Mouse (Mus musculus) neural tube, embryonic 14.5 days (tissue): ENCODE measurements around the gene Slc35c2. TPM values are rescaled to one million over a fixed set of nuclear protein-coding genes. Genes with fewer than 3 reads are reported as not detected.

Source experiments
- ATAC-seq: fragments of 200-750 bp; cut with Nextera tagmentation; 2 replicates; pipeline ENCODE4 v1.8.0; 2017; ENCODE audit warnings: low read depth, mild to moderate bottlenecking, moderate TSS enrichment, moderate library complexity
- H3K27ac ChIP-seq: fragments of 300-500 bp; sonication (generic); 2 replicates; pipeline ENCODE4 v1.5.1; 2014; ENCODE audit warnings: low read depth, mild to moderate bottlenecking, control low read depth, low read length, moderate library complexity, mixed read lengths
- H3K27me3 ChIP-seq: fragments of 300-500 bp; sonication (generic); 2 replicates; pipeline ENCODE4 v1.6.1; 2014; ENCODE audit warnings: low read length; ENCODE audit not compliant: control insufficient read depth, insufficient read depth
- H3K36me3 ChIP-seq: fragments of 300-500 bp; sonication (generic); 2 replicates; pipeline ENCODE4 v1.6.1; 2014; ENCODE audit warnings: low read length, mixed read lengths; ENCODE audit not compliant: control insufficient read depth, insufficient read depth
- H3K4me1 ChIP-seq: fragments of 300-500 bp; sonication (generic); 2 replicates; pipeline ENCODE4 v1.6.1; 2014; ENCODE audit warnings: low read length; ENCODE audit not compliant: control insufficient read depth, insufficient read depth
- H3K4me2 ChIP-seq: fragments of 300-500 bp; sonication (generic); 2 replicates; pipeline ENCODE4 v1.6.1; 2014; ENCODE audit warnings: mild to moderate bottlenecking, low read depth, low read length, control low read depth
- H3K4me3 ChIP-seq: fragments of 300-500 bp; sonication (generic); 2 replicates; pipeline ENCODE4 v1.5.1; 2014; ENCODE audit warnings: low read depth, low read length, control low read depth, mixed read lengths
- H3K9ac ChIP-seq: fragments of 300-500 bp; sonication (generic); replicated peaks from 2 replicates; pipeline ENCODE4 v1.6.1; 2014; ENCODE audit warnings: low read depth, mild to moderate bottlenecking, control low read depth, low read length, mixed read lengths
- H3K9me3 ChIP-seq: fragments of 300-500 bp; sonication (generic); 2 replicates; pipeline ENCODE4 v1.6.1; 2016; ENCODE audit warnings: low read length; ENCODE audit not compliant: control insufficient read depth
- WGBS: fragments of 180-500 bp; shearing (Covaris S2); extraction: QIAGEN DNeasy Blood & Tissue Kit; methylation state at CpG from one replicate; pipeline ENCODE4 v1.1.7; 2014; 5-methylcytosine and 5-hydroxymethylcytosine counted together
- polyA plus RNA-seq: library from polyadenylated mRNA; unstranded; fragments of >200 nt; fragmentation: Nextera tagmentation; extraction: Ambion mirVana; gene quantifications from 2 replicates; pipeline ENCODE4 v1.2.1, GENCODE M21; 2014

The Slc35c2 gene
- polyA plus RNA-seq, 1 experiment from 2014 or later, result 59.0 TPM

- Histone ChIP-seq H3K27ac (no peak overlapping the region), H3K4me1 (peaks cover 18% of the 10 kb centered on the region), H3K4me2 (no peak overlapping the region), H3K9ac (no peak overlapping the region), H3K4me3 (no peak overlapping the region), H3K27me3 (no peaks in the 10 kb centered on the region), H3K9me3 (no peaks in the 10 kb centered on the region), H3K36me3 (peaks cover 15% of the 10 kb centered on the region; the same call in 1 of the 2 replicates)
- no peak for ATAC-seq
- WGBS, result 86% methylated on average over 8 of the region's 8 CpGs
These were observed 2.0 kb downstream of the Slc35c2 start for GRCm38 (mm10) chr2:165285621-165286020.

- no peak for ATAC-seq
- Histone ChIP-seq H3K4me3 (no peak overlapping the region), H3K27ac (no peak overlapping the region), H3K36me3 (peaks cover 9% of the 10 kb centered on the region; the same call in 1 of the 2 replicates), H3K27me3 (no peaks in the 10 kb centered on the region), H3K4me2 (no peak overlapping the region), H3K4me1 (peaks cover 18% of the 10 kb centered on the region), H3K9ac (no peak overlapping the region), H3K9me3 (no peaks in the 10 kb centered on the region)
- 78% methylated on average over 3 of the region's 3 CpGs for WGBS
These were observed 2.6 kb downstream of the Slc35c2 start for GRCm38 (mm10) chr2:165285034-165285433.

GRCm38 (mm10) chr2:165284377-165284776 is 3.3 kb downstream of the Slc35c2 start:
- H3K4me1 ChIP-seq, result peaks cover 18% of the 10 kb centered on the region
- no peaks in the 10 kb centered on the region for H3K27me3 ChIP-seq
- H3K27ac ChIP-seq, result no peak overlapping the region
- H3K36me3 ChIP-seq, result peaks cover 4% of the 10 kb centered on the region; the same call in 1 of the 2 replicates
- 91% methylated on average over 7 of the region's 7 CpGs for WGBS
- H3K4me3 ChIP-seq, result no peak overlapping the region
- no peaks in the 10 kb centered on the region for H3K9me3 ChIP-seq
- no peak overlapping the region for H3K9ac ChIP-seq
- ATAC-seq, result no peak
- no peak overlapping the region for H3K4me2 ChIP-seq

GRCm38 (mm10) chr2:165283644-165284043 is 4.0 kb downstream of the Slc35c2 start:
- Histone ChIP-seq H3K27me3 (no peaks in the 10 kb centered on the region), H3K27ac (no peak overlapping the region), H3K9ac (no peak overlapping the region), H3K4me2 (no peak overlapping the region), H3K9me3 (no peaks in the 10 kb centered on the region), H3K4me3 (no peak overlapping the region), H3K4me1 (peaks cover 15% of the 10 kb centered on the region), H3K36me3 (peaks cover 4% of the 10 kb centered on the region; the same call in 1 of the 2 replicates)
- 94% methylated on average over 3 of the region's 3 CpGs for WGBS
- ATAC-seq, result no peak

- H3K36me3 ChIP-seq, result peaks cover 11% of the 10 kb centered on the region
- H3K4me2 ChIP-seq, result no peak overlapping the region
- H3K27ac ChIP-seq, result no peak overlapping the region
- H3K9ac ChIP-seq, result no peak overlapping the region
- no peak overlapping the region for H3K4me3 ChIP-seq
- 39% methylated on average over 4 of the region's 6 CpGs for WGBS
- H3K27me3 ChIP-seq, result no peaks in the 10 kb centered on the region
- H3K4me1 ChIP-seq, result peaks cover 3% of the 10 kb centered on the region
- no peaks in the 10 kb centered on the region for H3K9me3 ChIP-seq
- ATAC-seq, result no peak
These were observed 5.8 kb downstream of the Slc35c2 start for GRCm38 (mm10) chr2:165281779-165282311.

GRCm38 (mm10) chr2:165279351-165279750 is 8.3 kb downstream of the Slc35c2 start:
- Histone ChIP-seq H3K4me3 (no peak overlapping the region), H3K27ac (no peak overlapping the region), H3K4me2 (no peak overlapping the region), H3K27me3 (no peaks in the 10 kb centered on the region), H3K4me1 (peaks cover 9% of the 10 kb centered on the region), H3K9me3 (no peaks in the 10 kb centered on the region), H3K36me3 (peaks cover 11% of the 10 kb centered on the region), H3K9ac (no peak overlapping the region)
- 52% methylated on average over 10 of the region's 10 CpGs for WGBS
- no peak for ATAC-seq

GRCm38 (mm10) chr2:165277188-165277740 is 10.4 kb downstream of the Slc35c2 start:
- H3K4me1 ChIP-seq, result peaks cover 13% of the 10 kb centered on the region
- no peak overlapping the region for H3K4me2 ChIP-seq
- ATAC-seq, result no peak

GRCm38 (mm10) chr2:165275824-165276223 is 11.8 kb downstream of the Slc35c2 start:
- WGBS, result 18% methylated on average over 8 of the region's 8 CpGs
- Histone ChIP-seq H3K36me3 (peaks cover 6% of the 10 kb centered on the region; the same call in 1 of the 2 replicates), H3K9me3 (no peaks in the 10 kb centered on the region), H3K9ac (no peak overlapping the region), H3K4me1 (peaks cover 19% of the 10 kb centered on the region), H3K4me2 (no peak overlapping the region), H3K27me3 (no peaks in the 10 kb centered on the region), H3K4me3 (no peak overlapping the region), H3K27ac (no peak overlapping the region)
- 0 out of 2 replicates have a peak, but pooled peaks have one; percentile 29 for ATAC-seq

More at GRCm38 (mm10) chr2:165277188-165277740, 10.4 kb downstream of the Slc35c2 start:
- no peaks in the 10 kb centered on the region for H3K27me3 ChIP-seq
- H3K36me3 ChIP-seq, result peaks cover 6% of the 10 kb centered on the region; the same call in 1 of the 2 replicates
- no peak overlapping the region for H3K9ac ChIP-seq
- H3K9me3 ChIP-seq, result no peaks in the 10 kb centered on the region
- WGBS, result 90% methylated on average over 5 of the region's 5 CpGs
- no peak overlapping the region for H3K4me3 ChIP-seq
- no peak overlapping the region for H3K27ac ChIP-seq

GRCm38 (mm10) chr2:165275124-165275640 is 12.5 kb downstream of the Slc35c2 start:
- peaks cover 20% of the 10 kb centered on the region for H3K4me1 ChIP-seq
- H3K9me3 ChIP-seq, result no peaks in the 10 kb centered on the region
- H3K36me3 ChIP-seq, result peaks cover 6% of the 10 kb centered on the region; the same call in 1 of the 2 replicates
- WGBS, result 29% methylated on average over 8 of the region's 8 CpGs
- ATAC-seq, result peak; percentile 42; the same call in 1 of the 2 replicates
- no peak overlapping the region for H3K4me3 ChIP-seq
- H3K27me3 ChIP-seq, result no peaks in the 10 kb centered on the region
- H3K4me2 ChIP-seq, result no peak overlapping the region
- no peak overlapping the region for H3K27ac ChIP-seq
- no peak overlapping the region for H3K9ac ChIP-seq
